Mouse (Mus musculus): ENCODE data around the gene Ptprn2.

DNA sequence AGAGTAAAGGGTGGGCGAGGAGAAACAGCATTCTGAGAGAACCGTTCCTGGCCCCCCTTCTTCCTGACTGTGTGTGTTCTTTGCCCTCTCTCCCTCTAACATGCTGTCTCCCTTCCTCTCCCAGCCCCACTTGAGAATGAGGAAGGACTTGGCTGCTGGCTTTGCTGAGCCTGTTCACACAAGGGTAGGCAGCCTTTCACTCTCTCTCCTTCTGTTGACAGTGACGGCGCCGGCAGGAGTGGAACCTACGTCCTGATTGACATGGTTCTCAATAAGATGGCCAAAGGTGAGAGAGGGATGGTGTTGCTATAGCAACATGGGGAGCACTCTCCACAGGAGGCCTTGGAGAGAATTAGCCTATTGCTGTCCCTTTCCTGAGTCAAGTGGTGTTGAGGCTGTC is 769.8 kb downstream of the Ptprn2 start:
- TF ChIP-seq E2F4 (IDR thresholded peaks at IDR 0.05; ENCODE audit: insufficient read depth) (no peak), POLR2A (IDR thresholded peaks at IDR 0.05; ENCODE audit: insufficient read length, low read depth) (no peak), CEBPB (IDR thresholded peaks at IDR 0.05; ENCODE audit: insufficient read depth, poor library complexity, severe bottlenecking) (no peak), USF1 (IDR thresholded peaks at IDR 0.05; ENCODE audit: low read depth) (no peak), MAX (IDR thresholded peaks at IDR 0.05; ENCODE audit: low read depth) (no peak), MYOG (IDR thresholded peaks at IDR 0.05; ENCODE audit: control insufficient read depth in 1 of 3, insufficient read depth in 1 of 3, insufficient read length in 2 of 3, low read depth in 2 of 3) (no peak)
